Mouse (Mus musculus): ENCODE results near the gene Igf2r.

GRCm38 (mm10) chr17:12655826-12656225 lies 113.6 kb downstream of the Igf2r start:
- TF ChIP-seq POLR2A (IDR thresholded peaks at IDR 0.05; ENCODE audit: borderline replicate concordance, extremely low read depth, low read depth, low read length) (no peak), CTCF (IDR thresholded peaks at IDR 0.05; ENCODE audit: insufficient read depth, low read length) (no peak)
